Mouse (Mus musculus) hindbrain, postnatal 0 days (tissue): ENCODE data around the gene Vamp2. TPM values are rescaled to one million over a fixed set of nuclear protein-coding genes. Genes with fewer than 3 reads are reported as not detected.

Source experiments
- ATAC-seq: fragments of 200-750 bp; cut with Nextera tagmentation; 2 replicates; pipeline ENCODE4 v1.8.0; 2017; ENCODE audit warnings: mild to moderate bottlenecking, moderate TSS enrichment, moderate library complexity
- DNase-seq: peaks from one replicate; pipeline ENCODE4 v3.0.0-alpha.2; 2015; ENCODE audit warnings: low spot score
- H3K27ac ChIP-seq: fragments of 300-500 bp; sonication (generic); 2 replicates; pipeline ENCODE4 v1.5.1; 2014; ENCODE audit warnings: mild to moderate bottlenecking
- H3K27me3 ChIP-seq: fragments of 300-500 bp; sonication (generic); 2 replicates; pipeline ENCODE4 v1.6.1; 2014; ENCODE audit warnings: low read length, mixed read lengths; ENCODE audit not compliant: insufficient read depth
- H3K36me3 ChIP-seq: fragments of 300-500 bp; sonication (generic); 2 replicates; pipeline ENCODE4 v1.6.1; 2014; ENCODE audit warnings: low read length, mixed read lengths; ENCODE audit not compliant: insufficient read depth
- H3K4me1 ChIP-seq: fragments of 300-500 bp; sonication (generic); 2 replicates; pipeline ENCODE4 v1.6.1; 2014; ENCODE audit warnings: antibody characterized with exemption, low read length, mixed read lengths; ENCODE audit not compliant: insufficient read depth
- H3K4me2 ChIP-seq: fragments of 300-500 bp; sonication (generic); 2 replicates; pipeline ENCODE4 v1.6.1; 2014; ENCODE audit warnings: low read depth, mild to moderate bottlenecking, low read length, moderate library complexity, mixed read lengths
- H3K4me3 ChIP-seq: fragments of 300-500 bp; sonication (generic); 2 replicates; pipeline ENCODE4 v1.5.1; 2014; ENCODE audit warnings: low read length
- H3K9ac ChIP-seq: fragments of 300-500 bp; sonication (generic); replicated peaks from 2 replicates; pipeline ENCODE4 v1.6.1; 2014; ENCODE audit warnings: mild to moderate bottlenecking, low read length, moderate library complexity, mixed read lengths
- H3K9me3 ChIP-seq: fragments of 300-500 bp; sonication (generic); 2 replicates; pipeline ENCODE4 v1.6.1; 2016; ENCODE audit warnings: low read length, mixed read lengths
- CTCF ChIP-seq: IDR thresholded peaks from 2 replicates; pipeline ENCODE4 v1.5.1; 2016; ENCODE audit warnings: antibody characterized with exemption, control low read depth, low read depth
- WGBS: fragments of 180-500 bp; shearing (Covaris S2); extraction: QIAGEN DNeasy Blood & Tissue Kit; methylation state at CpG from one replicate; pipeline ENCODE4 v1.1.7; 2014; 5-methylcytosine and 5-hydroxymethylcytosine counted together
- polyA plus RNA-seq: library from polyadenylated mRNA; unstranded; fragments of >200 nt; fragmentation: Nextera tagmentation; extraction: Ambion mirVana; gene quantifications from 2 replicates; pipeline ENCODE4 v1.2.1, GENCODE M21; 2015
- total RNA-seq: library from RNA; depleted of rRNA; stranded (reverse); fragments of >200 nt; gene quantifications from 2 replicates; pipeline ENCODE4 v1.2.3, GENCODE M21; 2014

The Vamp2 gene
- total and polyA plus RNA-seq, 2 experiments from 2014 or later: 146 to 489 TPM

GRCm38 (mm10) chr11:69074776-69075069 is 13.6 kb upstream of the Vamp2 start:
- 45% methylated on average over 2 of the region's 2 CpGs for WGBS
- Histone ChIP-seq H3K27me3 (no peaks in the 10 kb centered on the region), H3K36me3 (no peaks in the 10 kb centered on the region), H3K9ac (no peak overlapping the region), H3K9me3 (no peaks in the 10 kb centered on the region), H3K4me3 (no peak overlapping the region), H3K27ac (no peak overlapping the region), H3K4me2 (no peak overlapping the region), H3K4me1 (peaks cover 8% of the 10 kb centered on the region; the same call in 1 of the 2 replicates)
- no peak for TF ChIP-seq CTCF
- DNase-seq (no peak), ATAC-seq (no peak)

DNA sequence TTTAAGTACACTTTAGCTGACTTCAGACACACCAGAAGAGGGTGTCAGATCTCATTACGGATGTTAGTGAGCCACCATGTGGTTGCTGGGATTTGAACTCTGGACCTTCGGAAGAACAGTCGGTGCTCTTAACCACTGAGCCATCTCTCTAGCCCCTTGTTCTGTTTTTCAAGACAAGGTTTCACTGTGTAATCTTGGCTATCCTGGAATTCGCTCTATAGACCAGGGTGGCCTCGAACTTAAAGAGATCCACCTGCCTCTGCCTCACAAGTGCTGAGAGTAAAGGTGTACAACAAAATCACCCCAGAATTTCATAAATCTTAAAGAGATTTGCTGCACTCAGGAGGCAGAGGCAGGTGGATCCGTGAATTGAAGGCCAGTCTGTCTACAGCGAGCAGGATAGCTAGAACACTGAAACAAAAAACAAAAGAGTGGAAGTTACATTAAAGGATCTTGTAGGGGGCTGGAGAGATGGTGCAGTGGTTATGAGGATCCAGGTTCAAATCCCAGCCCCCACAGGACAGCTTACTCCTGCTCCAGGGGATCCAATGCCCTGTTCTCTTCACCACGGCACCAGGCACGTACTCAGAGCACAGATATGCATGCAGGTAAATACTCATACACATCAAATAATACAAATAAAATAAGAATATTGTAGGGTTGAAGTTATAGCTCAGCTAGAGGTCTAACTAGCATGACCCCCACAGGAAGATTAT is 12.4 kb upstream of the Vamp2 start:
- 48% methylated on average over 8 of the region's 9 CpGs for WGBS
- no peak overlapping the region for H3K4me3 ChIP-seq
- H3K9ac ChIP-seq: no peak overlapping the region
- H3K4me2 ChIP-seq: no peak overlapping the region
- DNase-seq (no peak), ATAC-seq (no peak)
- no peak for TF ChIP-seq CTCF
- no peaks in the 10 kb centered on the region for H3K36me3 ChIP-seq
- no peaks in the 10 kb centered on the region for H3K27me3 ChIP-seq
- no peak overlapping the region for H3K27ac ChIP-seq
- H3K9me3 ChIP-seq: no peaks in the 10 kb centered on the region
- peaks cover 6% of the 10 kb centered on the region; the same call in 1 of the 2 replicates for H3K4me1 ChIP-seq

DNA sequence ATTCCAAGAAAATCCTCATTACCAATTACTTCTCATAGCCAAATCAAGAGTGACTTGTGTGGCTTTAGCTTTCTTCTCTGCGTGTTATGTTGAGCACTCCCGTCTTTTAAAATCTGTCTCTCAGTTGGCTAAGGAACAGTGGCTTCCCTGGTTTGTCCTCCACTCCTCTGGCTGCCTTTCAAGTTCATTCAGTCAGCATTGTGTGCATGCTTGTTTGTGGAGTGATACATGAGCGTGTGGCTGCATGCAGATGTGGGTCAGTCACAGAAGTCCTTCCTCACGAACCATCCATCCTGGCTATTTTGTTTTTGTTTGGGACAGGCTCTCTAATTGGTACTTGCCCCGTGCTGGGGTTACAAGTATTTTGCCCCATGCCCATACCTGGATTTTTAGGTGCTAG is 11.7 kb upstream of the Vamp2 start:
- no peak for TF ChIP-seq CTCF
- Histone ChIP-seq H3K4me3 (no peak overlapping the region), H3K4me2 (no peak overlapping the region), H3K27ac (no peak overlapping the region), H3K9ac (no peak overlapping the region), H3K36me3 (no peaks in the 10 kb centered on the region), H3K4me1 (peaks cover under 1% of the 10 kb centered on the region; the same call in 1 of the 2 replicates), H3K27me3 (no peaks in the 10 kb centered on the region), H3K9me3 (no peaks in the 10 kb centered on the region)
- peak; percentile 64 for DNase-seq
- no peak for ATAC-seq
- WGBS: 51% methylated on average over 5 of the region's 5 CpGs

- Histone ChIP-seq H3K4me2 (no peak overlapping the region), H3K36me3 (no peaks in the 10 kb centered on the region), H3K27ac (no peak overlapping the region), H3K4me3 (no peak overlapping the region), H3K9me3 (no peaks in the 10 kb centered on the region), H3K27me3 (no peaks in the 10 kb centered on the region), H3K9ac (no peak overlapping the region), H3K4me1 (no peaks in the 10 kb centered on the region; the same call in 1 of the 2 replicates)
- no peak for TF ChIP-seq CTCF
- 90% methylated on average over 9 of the region's 9 CpGs for WGBS
- ATAC-seq (no peak), DNase-seq (no peak)
Observed at GRCm38 (mm10) chr11:69077316-69077715, 11.0 kb upstream of the Vamp2 start.

DNA sequence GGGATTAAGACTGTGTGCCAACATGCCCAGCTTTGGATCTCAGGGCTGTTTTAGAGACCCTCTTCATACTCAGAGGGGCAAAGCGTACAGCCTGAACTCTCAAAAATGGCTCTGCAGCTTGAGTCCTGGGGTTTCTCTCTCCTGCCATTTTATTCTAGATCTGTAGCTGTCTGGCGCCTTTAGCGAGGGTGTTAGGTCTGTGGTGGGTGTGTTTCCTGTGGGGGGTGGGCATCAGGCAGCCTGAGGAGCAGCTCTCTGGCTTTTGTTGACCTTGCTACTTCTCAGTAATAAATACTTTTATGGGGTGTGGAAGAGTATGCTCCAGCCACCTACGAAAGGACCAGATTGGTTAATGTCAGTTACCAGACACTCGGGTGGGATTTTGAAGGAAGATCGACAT is 10.2 kb upstream of the Vamp2 start:
- H3K9me3 ChIP-seq: no peaks in the 10 kb centered on the region
- no peaks in the 10 kb centered on the region for H3K36me3 ChIP-seq
- H3K4me2 ChIP-seq: no peak overlapping the region
- no peak overlapping the region for H3K4me3 ChIP-seq
- ATAC-seq: no peak
- no peaks in the 10 kb centered on the region for H3K4me1 ChIP-seq
- DNase-seq: no peak
- H3K27ac ChIP-seq: no peak overlapping the region
- no peak for TF ChIP-seq CTCF
- 82% methylated on average over 6 of the region's 6 CpGs for WGBS
- no peaks in the 10 kb centered on the region for H3K27me3 ChIP-seq
- no peak overlapping the region for H3K9ac ChIP-seq

GRCm38 (mm10) chr11:69078805-69079438 is 9.4 kb upstream of the Vamp2 start:
- Histone ChIP-seq H3K4me2 (no peak overlapping the region), H3K9me3 (no peaks in the 10 kb centered on the region), H3K27ac (no peak overlapping the region), H3K9ac (no peak overlapping the region), H3K36me3 (no peaks in the 10 kb centered on the region), H3K4me3 (no peak overlapping the region), H3K4me1 (no peaks in the 10 kb centered on the region), H3K27me3 (no peaks in the 10 kb centered on the region)
- WGBS: 74% methylated on average over 5 of the region's 5 CpGs
- no peak for ATAC-seq
- no peak for TF ChIP-seq CTCF
- DNase-seq: no peak
